Mouse (Mus musculus) heart, postnatal 4 days (tissue): ENCODE measurements at regions not wholly inside any gene's neighbourhood (a gene's known extent, or its start where the extent isn't known, plus 50 kb on each side); places are given as distances from the start of the nearest gene placed in this dataset.

Experiments used
- DNase-seq: peaks from one replicate; pipeline ENCODE4 v3.0.0; 2021

GRCm38 (mm10) chr11:82579841-82580415 is 184.2 kb downstream of the Cct6b start:
- DNase-seq, result no peak

GRCm38 (mm10) chr11:82576019-82576418 is 187.3 kb downstream of the Tmem132e start:
- no peak for DNase-seq

GRCm38 (mm10) chr11:82573126-82573525 is 184.4 kb downstream of the Tmem132e start:
- no peak for DNase-seq

GRCm38 (mm10) chr11:82571525-82571924 is 182.8 kb downstream of the Tmem132e start:
- no peak for DNase-seq

GRCm38 (mm10) chr11:82569819-82570218 is 181.1 kb downstream of the Tmem132e start:
- DNase-seq, result no peak

GRCm38 (mm10) chr11:82568219-82568676 is 179.5 kb downstream of the Tmem132e start:
- DNase-seq, result no peak

- no peak for DNase-seq
These were observed 178.4 kb downstream of the Tmem132e start for GRCm38 (mm10) chr11:82567014-82567685.

- no peak for DNase-seq
These were observed 177.4 kb downstream of the Tmem132e start for GRCm38 (mm10) chr11:82566092-82566491.

- no peak for DNase-seq
These were observed 175.5 kb downstream of the Tmem132e start for GRCm38 (mm10) chr11:82564181-82564580.

GRCm38 (mm10) chr11:82542028-82542427 is 153.3 kb downstream of the Tmem132e start:
- no peak for DNase-seq

GRCm38 (mm10) chr11:82541376-82541775 is 152.7 kb downstream of the Tmem132e start:
- no peak for DNase-seq

- no peak for DNase-seq
These were observed 149.2 kb downstream of the Tmem132e start for GRCm38 (mm10) chr11:82537931-82538330.

GRCm38 (mm10) chr11:82523200-82523802 is 134.6 kb downstream of the Tmem132e start:
- DNase-seq, result no peak

GRCm38 (mm10) chr11:82521383-82521782 is 132.7 kb downstream of the Tmem132e start:
- DNase-seq, result no peak

- DNase-seq, result no peak
These were observed 130.0 kb downstream of the Tmem132e start for GRCm38 (mm10) chr11:82518691-82519090.

- peak; percentile 63 for DNase-seq
These were observed 125.9 kb downstream of the Tmem132e start for GRCm38 (mm10) chr11:82514526-82515144.

- DNase-seq, result no peak
These were observed 119.9 kb downstream of the Tmem132e start for GRCm38 (mm10) chr11:82508564-82508963.
